Mouse (Mus musculus): ENCODE data around the gene Aebp2.
"Not testable (repeated sequence)": the region's sequence is repeated elsewhere in the genome, so short reads cannot be mapped to it uniquely, and the experiment has no call there.

The Aebp2 gene

GRCm38 (mm10) chr6:140622391-140623225, at the start of gene Aebp2:
Aebp2 (plus strand) TSS chr6:140622663.
- DNase-seq (ENCODE audit: low spot score in 2 of 2) = peak in 1 of 2 experiments; percentile 3

- no peak for DNase-seq (ENCODE audit: low spot score in 2 of 2)
Observed at GRCm38 (mm10) chr6:140574943-140575342, 47.5 kb upstream of the Aebp2 start.

- DNase-seq (ENCODE audit: low spot score in 2 of 2) = no peak
Observed at GRCm38 (mm10) chr6:140576133-140576532, 46.3 kb upstream of the Aebp2 start.

GRCm38 (mm10) chr6:140576961-140577821, 45.3 kb upstream of the Aebp2 start:
- DNase-seq (ENCODE audit: low spot score in 2 of 2) = no peak

DNA sequence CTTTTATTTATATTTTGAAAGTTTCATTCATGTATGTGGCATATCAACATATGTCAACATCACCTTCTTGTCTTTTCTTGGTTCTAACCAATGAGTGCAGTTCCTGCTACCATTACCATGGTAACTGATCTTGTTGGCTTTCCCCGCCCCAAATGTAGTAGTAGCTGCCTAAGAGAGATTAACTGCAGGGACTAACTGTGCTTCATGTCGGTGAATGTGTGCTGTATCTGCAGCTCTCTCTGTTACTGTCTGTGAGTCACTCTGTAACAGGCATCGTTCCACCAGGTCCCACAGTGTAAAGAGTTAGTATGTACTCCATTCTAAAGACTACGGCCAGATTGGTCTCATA, 44.7 kb upstream of the Aebp2 start:
- DNase-seq (ENCODE audit: low spot score in 2 of 2) = no peak

- DNase-seq (ENCODE audit: low spot score in 2 of 2) = not testable (repeated sequence)
Observed at GRCm38 (mm10) chr6:140578985-140579384, 43.5 kb upstream of the Aebp2 start.

GRCm38 (mm10) chr6:140580170-140580569, 42.3 kb upstream of the Aebp2 start:
- DNase-seq (ENCODE audit: low spot score in 2 of 2) = no peak

GRCm38 (mm10) chr6:140586714-140587259, 35.7 kb upstream of the Aebp2 start:
- DNase-seq (ENCODE audit: low spot score in 2 of 2) = no peak

DNA sequence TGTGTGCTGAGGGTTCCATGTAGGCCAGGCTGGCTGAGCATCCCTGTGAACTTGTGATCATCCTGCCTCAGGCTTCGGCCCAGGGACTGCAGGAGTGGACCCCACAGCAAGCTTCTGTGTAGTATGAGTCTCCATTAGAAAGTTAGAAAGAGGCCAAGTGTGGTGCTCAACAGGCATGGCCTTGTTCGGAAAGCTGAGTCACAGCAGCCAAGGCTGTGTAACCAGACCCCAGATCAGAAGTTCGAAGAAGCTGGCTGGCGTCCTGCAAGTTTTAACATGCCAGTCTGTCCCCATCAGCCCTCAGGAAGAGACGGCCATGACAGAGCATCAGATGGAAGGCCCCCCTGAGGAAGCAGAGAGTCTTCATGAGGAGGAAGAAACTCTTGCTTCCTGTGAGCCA, 31.1 kb upstream of the Aebp2 start:
- DNase-seq (ENCODE audit: low spot score in 2 of 2) = no peak

- no peak for DNase-seq (ENCODE audit: low spot score in 2 of 2)
Observed at GRCm38 (mm10) chr6:140592713-140593112, 29.8 kb upstream of the Aebp2 start.

DNA sequence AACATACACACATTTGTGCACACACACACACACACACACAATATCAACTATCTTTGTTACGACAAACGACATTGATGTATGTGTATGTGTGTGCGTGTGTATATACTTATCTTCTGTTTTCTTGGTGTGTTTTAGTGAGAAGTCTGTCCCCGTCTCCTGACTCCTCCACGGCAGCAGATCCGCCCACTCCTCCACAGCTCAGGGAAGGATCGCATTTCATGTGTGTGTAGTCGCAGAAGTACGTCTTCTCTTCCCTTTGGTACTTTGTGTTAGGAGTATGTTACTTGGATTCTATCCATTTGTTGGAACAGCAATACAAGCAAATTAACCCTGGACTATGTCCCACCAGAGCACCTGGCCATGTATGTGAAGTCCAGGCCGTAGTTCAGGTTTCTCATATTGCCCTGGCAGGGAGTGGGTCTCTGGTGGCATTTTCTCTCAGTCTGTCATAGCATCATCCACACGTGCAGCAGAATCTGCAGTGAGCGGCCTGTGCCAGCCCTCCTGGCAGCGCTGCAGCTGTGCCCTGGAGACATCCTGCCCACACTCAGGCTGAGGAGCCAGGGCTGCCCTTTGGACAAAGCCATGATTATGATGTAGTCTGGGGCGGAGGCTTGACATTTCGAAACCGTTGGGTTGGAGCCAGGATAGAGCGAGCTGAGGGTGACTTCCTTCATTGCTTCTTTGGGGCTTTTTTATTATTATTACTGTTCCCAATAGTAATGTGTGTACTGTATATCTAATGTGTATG, 28.9 kb upstream of the Aebp2 start:
- DNase-seq (ENCODE audit: low spot score in 2 of 2) = no peak

DNA sequence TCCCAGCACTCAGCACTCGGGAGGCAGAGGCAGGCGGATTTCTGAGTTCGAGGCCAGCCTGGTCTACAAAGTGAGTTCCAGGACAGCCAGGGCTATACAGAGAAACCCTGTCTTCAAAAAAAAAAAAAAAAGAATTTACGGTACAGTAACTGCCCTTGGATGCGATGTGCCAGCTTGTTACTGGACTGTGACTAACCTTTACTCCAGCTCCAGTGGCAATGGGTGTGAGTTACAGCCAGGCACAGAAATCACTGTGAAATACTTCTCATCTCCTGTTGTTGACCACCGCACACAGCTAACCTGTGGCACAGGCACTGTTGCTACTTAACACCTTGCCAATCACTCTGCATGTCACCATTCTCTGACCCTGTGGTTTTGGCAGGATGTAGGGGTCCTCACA, 26.9 kb upstream of the Aebp2 start:
- DNase-seq (ENCODE audit: low spot score in 2 of 2) = not testable (repeated sequence)

DNA sequence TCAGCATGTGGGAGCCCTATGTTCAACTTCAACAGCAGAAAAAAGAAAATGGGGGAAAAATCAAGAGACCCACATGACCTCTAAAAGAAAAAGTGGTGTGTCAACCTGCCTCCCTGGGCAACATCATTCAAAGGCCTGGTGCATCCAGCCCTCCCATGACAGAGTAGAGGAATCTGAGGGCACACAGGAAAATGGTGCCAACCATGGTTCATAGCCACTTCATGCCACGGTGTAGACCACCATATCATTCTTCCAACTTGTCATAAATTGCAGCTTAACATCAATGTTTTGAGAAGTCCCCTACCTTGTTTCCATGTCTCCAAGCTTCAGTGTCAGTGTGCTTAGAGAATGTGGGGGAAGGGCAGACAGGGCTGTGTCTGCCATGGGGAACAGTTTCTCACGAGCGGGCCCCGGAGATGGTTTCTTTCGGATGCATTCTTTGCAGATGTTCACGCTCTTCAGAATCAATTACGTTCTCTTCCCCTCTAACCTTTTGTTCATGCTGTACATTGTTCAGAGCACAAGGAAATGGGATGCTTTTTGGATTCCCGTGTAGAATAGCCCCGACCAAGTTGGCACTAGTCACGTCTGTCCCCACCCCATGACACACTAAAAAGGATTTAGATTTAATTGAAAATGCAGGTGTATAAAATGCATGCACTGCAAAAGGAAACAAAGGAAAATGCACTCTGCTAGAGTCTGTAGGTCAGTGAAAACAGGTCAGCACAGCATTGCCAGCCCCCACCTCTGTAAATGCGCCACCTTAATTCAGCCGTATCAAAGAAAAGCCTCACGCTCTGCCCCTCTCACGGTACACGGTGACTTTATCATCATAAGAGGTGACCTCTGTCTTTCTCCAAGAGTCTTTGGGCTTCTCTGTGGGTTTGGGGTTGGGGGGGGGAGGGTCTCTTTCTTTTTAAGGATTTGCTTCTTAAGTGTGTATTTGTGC, 24.8 kb upstream of the Aebp2 start:
- DNase-seq (ENCODE audit: low spot score in 2 of 2) = no peak

GRCm38 (mm10) chr6:140598516-140598915, 23.9 kb upstream of the Aebp2 start:
- DNase-seq (ENCODE audit: low spot score in 2 of 2) = no peak

DNA sequence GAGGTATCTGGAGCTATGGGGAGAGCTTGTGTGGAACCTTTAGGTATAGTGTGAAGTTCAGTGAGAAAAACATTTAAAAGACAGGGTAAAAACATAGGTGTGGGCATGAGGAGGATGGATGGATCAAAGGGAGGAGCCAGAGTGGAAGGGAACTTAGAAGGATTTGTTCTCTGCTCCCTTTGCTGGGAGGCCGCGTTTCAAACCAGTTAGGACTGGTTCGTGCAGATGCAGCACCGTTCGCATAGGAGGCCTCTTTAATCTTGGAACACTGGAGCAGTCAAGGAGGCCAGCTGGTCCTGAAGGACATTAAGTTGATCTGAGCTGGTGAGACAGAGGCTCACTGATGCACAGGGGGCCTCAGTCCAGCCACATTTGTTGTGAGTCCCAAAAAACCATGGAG, 23.1 kb upstream of the Aebp2 start:
- no peak for DNase-seq (ENCODE audit: low spot score in 2 of 2)

DNA sequence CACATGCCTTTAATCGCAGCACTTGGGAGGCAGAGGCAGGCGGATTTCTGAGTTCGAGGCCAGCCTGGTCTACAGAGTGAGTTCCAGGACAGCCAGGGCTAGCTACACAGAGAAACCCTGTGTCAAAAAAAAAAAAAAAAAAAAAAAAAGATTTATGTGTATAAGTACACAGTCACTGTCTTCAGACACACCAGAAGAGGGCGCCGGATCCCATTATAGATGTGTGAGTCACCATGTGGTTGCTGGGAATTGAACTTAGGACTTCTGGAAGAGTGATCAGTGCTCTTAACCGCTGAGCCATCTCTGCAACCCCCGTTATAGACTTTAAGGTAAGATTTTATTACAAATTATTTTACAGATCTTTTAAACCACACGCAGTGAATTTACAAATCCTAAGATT, 21.8 kb upstream of the Aebp2 start:
- DNase-seq (ENCODE audit: low spot score in 2 of 2) = not testable (repeated sequence)

- no peak for DNase-seq (ENCODE audit: low spot score in 2 of 2)
Observed at GRCm38 (mm10) chr6:140601175-140601574, 21.3 kb upstream of the Aebp2 start.

DNA sequence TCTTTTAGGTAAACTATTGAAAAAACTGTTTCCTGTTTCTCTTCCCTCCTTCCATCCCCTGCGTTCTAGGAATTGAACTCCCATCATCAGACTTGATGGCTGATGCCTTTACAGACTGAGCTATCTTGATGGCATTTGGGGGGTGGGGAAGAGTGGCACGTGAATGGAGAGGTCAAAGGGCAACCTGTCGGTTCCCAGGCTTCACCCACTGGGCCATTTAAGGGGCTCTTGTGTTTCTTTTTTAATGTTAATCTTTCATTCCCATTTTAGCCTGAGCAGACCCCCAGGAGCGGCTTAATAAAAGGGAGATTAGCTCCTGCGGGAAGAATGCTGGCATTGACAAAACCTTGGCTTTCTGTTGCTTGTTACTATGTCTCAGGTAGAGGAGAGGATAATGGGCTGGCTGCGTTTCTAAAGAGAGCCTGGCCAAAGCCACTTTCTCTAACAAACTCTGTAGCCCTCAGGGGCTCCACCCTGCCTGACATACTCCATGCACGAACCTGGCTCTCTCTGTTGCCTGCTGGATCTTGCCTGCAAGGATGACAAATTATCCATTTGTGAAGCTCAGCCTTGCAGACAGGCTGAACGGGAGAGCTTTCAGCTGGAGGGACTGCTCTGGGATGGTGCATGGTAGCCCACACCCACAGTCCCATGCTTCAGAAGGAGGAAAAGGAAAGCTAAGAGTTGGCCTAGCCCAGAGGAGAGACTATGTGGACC, 19.1 kb upstream of the Aebp2 start:
- no peak for DNase-seq (ENCODE audit: low spot score in 2 of 2)

- DNase-seq (ENCODE audit: low spot score in 2 of 2) = not testable (repeated sequence)
Observed at GRCm38 (mm10) chr6:140605173-140605572, 17.3 kb upstream of the Aebp2 start.

DNA sequence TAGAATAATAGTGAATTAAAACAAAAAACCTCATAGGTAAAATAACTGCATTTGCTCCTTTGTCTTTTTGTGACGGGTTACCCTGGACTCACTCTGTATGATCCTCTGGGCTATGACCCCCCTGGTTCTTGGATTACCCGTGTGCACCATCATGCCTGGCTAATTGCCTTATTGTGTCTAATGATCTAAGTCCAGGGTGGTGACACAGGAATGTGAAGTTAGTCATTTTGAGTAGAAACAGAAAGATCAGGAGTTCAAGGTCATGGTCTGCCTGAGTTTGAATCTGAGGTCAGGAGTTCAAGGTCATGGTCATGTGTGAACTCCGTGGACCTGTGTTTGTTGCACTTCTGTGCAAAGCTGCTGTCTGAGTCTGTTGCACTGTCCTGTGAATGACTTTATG, 16.7 kb upstream of the Aebp2 start:
- DNase-seq (ENCODE audit: low spot score in 2 of 2) = no peak

All from spleen, postnatal 14 days (tissue).